Mouse (Mus musculus): ENCODE measurements around the gene Dalrd3.

Gene Dalrd3

GRCm38 (mm10) chr9:108617301-108617700, 47.6 kb downstream of the Dalrd3 start:
- DNase-seq (ENCODE audit: extremely low read depth, low read depth, low spot score) = no peak

All from fat pad, adult 2 months (tissue).